Mouse (Mus musculus): Measurements from ENCODE around the gene Gpx3. TPM values are rescaled to one million over a fixed set of nuclear protein-coding genes. Genes with fewer than 3 reads are reported as not detected.

Gene Gpx3
- total RNA-seq, 4 experiments from 2014 or later = 188 to 354 (median 218) TPM

DNA sequence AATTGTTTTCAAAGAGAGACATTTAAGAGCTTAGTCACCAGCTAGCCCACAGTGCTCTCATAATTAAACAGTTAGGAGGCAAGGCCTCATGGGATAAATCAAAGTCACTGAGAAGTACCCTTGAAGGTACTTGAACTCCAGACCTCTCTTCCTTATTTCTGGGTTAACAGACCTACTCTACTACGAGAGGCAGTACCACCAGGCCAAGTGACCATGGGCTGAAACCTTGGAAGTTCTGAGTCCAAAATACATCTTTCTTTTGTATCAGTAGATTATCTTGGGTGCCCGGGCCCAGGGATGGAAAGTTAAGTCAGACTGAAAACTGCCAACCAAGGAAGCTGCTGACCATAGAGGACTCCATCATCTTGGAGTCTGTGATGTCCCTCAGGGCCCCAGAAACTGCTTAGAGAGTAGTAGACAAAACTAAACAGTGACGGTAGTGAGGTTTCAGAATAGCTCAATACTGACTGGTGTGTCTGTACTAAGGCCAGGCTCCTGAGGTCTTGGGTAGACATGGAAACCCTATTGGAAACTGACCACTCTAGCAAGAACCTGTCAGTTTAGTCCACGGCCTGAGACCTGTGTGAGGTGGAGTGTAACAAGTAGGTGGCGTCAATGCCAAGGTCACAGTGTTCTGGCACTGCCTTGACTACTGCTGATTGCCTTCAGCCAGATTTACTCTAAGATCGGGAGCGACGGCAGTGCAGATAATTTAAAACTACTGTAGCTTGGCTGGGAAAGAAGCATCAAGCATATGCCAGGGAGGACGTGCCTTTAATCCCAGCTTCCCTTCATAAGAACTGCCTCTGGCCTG, 10.5 kb downstream of the Gpx3 start:
- no peak for DNase-seq (ENCODE audit: low spot score)

GRCm38 (mm10) chr11:54913841-54914240, 11.6 kb downstream of the Gpx3 start:
- DNase-seq (ENCODE audit: low spot score) = peak; percentile 41

GRCm38 (mm10) chr11:54917461-54917860, 15.2 kb downstream of the Gpx3 start:
- DNase-seq (ENCODE audit: low spot score) = no peak

DNA sequence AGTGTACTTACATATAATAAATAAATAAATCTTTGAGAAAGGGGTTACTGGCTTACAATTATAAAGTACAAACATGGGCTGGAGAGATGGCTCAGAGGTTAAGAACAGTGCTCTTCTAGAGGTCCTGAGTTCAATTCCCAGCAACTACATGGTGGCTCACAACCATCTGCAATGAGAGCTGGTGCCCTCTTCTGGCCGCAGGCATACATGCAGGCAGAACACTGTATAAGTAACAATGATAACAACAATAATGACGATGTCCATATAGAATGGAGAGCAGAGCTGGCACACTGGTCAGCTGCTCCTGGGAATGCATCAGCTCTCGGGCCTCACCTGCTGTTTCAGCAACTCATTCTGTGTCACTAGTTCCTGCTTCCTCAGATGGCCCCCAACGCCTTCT, 16.0 kb downstream of the Gpx3 start:
- no peak for DNase-seq (ENCODE audit: low spot score)

DNA sequence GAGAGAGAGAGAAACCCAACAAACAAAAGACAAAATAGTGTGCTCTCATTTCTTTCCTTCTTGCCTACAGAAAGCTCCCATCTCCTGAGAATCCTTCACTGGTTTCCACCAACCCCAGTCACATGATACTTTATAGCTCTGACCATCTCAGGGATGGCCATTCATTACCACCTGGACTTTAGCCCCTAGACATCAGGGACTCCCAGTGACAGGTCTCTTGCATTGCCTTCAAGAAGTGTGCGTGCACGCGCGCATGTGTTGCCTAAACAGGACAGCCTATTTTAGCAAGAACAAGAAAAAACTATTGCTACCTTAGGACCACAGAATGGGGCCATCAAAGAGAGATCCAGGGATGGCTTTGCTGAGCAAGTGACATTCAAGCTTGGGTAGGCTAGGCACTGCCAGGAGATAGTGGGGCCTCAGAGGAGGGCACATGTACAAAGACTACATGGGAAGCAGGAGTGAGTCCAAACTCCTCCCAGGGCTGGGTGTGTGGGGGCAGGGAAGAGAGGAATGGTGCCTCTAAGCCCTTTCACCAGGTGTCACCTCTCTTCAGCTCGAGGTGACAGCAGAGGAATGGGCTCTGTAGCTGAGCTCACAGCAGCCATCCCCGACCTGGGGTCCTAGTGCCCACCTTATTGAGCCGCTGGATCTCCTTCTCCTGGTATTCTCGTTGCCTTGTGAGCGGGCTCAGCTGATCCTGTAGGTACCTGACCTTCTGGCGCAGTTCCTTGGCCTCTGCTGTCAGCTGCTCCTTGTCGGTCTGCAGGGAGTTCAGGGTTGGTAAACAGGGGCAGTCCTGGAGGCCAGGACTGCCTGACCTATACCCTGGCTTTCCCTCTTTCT, 18.1 kb downstream of the Gpx3 start:
- no peak for DNase-seq (ENCODE audit: low spot score)

GRCm38 (mm10) chr11:54920973-54921580, 18.8 kb downstream of the Gpx3 start:
- no peak for DNase-seq (ENCODE audit: low spot score)

- no peak for DNase-seq (ENCODE audit: low spot score)
These were observed 19.5 kb downstream of the Gpx3 start for GRCm38 (mm10) chr11:54921798-54922197.

DNA sequence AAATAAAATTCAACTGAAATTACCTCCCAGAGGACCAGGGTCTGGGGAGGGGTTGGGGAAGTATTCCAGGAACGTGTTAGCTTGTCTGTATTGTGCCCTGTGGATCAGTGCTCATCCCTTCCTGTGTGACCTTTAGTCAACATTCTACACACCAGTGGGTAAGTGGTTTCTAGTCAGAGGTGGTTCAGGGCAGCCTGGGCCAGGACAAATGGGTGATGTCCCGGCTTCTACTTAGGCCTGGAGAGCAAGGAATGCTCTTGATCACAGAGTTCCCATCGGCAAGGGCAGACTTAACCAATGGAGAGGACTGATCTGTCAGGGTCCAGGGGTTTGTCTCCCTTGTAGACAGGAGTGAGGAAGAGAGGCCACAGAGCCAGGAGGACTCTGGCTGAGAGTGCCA, 20.2 kb downstream of the Gpx3 start:
- no peak for DNase-seq (ENCODE audit: low spot score)

GRCm38 (mm10) chr11:54924145-54924544, 21.9 kb downstream of the Gpx3 start:
- no peak for DNase-seq (ENCODE audit: low spot score)

- peak; percentile 67 for DNase-seq (ENCODE audit: low spot score)
These were observed 25.3 kb downstream of the Gpx3 start for GRCm38 (mm10) chr11:54927346-54928140.

- DNase-seq (ENCODE audit: low spot score) = no peak
These were observed 26.0 kb downstream of the Gpx3 start for GRCm38 (mm10) chr11:54928219-54928618.

GRCm38 (mm10) chr11:54928886-54929285, 26.6 kb downstream of the Gpx3 start:
- DNase-seq (ENCODE audit: low spot score) = no peak

- no peak for DNase-seq (ENCODE audit: low spot score)
These were observed 27.0 kb downstream of the Gpx3 start for GRCm38 (mm10) chr11:54929290-54929689.

DNA sequence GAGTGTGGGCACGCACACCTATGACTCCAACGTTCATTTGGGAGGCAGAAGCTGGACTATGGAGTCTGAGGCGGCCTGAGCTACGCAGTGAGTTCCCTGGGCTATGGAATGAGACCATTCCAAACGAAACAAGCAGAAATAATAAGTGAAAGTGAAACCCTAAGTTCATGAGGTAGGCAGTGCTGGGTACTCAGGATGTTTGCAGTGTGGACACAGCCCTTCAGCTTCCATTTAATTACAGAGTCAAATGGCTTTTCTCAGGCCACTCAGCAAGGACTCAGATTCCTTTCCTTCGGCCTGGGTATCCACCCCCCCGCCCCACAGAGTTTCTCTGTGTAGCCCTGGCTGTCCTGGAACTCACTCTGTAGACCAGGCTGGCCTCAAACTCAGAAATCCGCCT, 27.5 kb downstream of the Gpx3 start:
- DNase-seq (ENCODE audit: low spot score) = no peak

- DNase-seq (ENCODE audit: low spot score) = no peak
These were observed 28.2 kb downstream of the Gpx3 start for GRCm38 (mm10) chr11:54930318-54930979.

GRCm38 (mm10) chr11:54931405-54932093, 29.3 kb downstream of the Gpx3 start:
- no peak for DNase-seq (ENCODE audit: low spot score)

- no peak for DNase-seq (ENCODE audit: low spot score)
These were observed 30.3 kb downstream of the Gpx3 start for GRCm38 (mm10) chr11:54932540-54932939.

DNA sequence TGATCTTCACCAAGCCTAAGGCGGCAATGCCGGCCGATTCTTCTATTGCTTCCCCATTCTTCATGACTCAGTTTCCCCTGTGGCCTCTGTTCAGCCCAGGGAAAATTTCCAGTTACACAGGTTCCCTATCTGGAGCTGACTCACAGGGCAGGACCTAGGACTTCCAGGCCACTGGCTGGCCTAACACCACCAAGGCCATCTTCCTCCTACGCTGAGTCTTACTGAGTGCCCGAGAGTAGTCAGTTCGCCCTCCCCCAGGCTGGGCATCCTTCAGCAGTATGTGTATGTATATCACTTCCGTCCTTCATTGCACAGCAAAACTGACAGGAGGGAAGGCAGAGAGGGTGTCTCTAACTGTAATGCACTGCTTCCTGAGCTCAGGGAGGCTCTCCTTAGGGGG, 31.9 kb downstream of the Gpx3 start:
- no peak for DNase-seq (ENCODE audit: low spot score)

- DNase-seq (ENCODE audit: low spot score) = no peak
These were observed 34.0 kb downstream of the Gpx3 start for GRCm38 (mm10) chr11:54936035-54936770.

DNA sequence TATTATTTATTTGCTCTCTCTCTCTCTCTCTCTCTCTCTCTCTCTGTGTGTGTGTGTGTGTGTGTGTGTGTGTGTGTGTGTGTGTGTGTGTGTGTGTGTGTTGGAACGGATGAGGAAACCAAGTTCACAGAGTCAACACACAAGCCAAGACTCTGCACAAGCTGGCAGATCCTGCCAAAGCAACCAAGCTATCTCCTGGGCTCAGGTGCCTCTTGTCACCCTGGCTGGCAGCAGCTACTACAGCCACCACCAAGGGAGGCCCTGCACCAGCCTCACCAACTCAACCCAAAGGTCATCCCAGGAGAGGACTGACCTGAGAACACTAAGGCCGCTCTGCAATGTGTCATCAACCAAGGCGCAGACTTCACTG, 34.5 kb downstream of the Gpx3 start:
- DNase-seq (ENCODE audit: low spot score) = no peak

All from heart, adult 8-10 months (tissue).